Mouse (Mus musculus) embryo, embryonic 11 days (tissue): ENCODE measurements around the gene Csf2rb.
"Not testable (repeated sequence)": the region's sequence is repeated elsewhere in the genome, so short reads cannot be mapped to it uniquely, and the experiment has no call there.

Experiments
- DNase-seq: peaks from one replicate; pipeline ENCODE4 v3.0.0-alpha.2; 2015

Gene Csf2rb

DNA sequence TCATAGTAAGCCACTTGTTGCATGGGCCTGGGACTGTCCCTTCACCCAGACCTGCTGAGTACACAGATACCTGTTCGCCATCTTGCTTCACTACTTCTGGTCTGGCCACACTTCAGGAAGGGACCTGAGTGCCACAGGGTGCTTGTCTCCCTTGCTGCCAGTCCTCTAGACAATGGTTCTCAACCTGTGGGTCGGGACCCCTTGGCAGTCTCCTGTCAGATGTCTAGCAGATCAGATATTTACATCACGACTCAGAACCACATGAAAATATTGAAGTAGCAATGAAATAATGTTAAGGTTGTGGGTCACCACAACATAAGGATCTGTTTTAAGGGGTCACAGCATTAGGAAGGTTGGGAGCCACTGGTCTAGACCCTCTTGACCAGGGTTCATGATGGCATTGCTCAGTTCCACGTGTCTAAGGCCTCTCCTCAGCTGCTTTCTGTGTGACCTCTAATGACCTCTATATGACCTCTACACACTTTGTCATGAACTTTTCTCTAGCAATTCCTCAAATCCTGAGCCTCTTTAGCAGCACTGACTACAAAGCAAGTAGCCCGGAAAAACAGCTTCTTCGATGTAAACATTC, 2.3 kb downstream of the Csf2rb start:
- DNase-seq, result not testable (repeated sequence)

DNA sequence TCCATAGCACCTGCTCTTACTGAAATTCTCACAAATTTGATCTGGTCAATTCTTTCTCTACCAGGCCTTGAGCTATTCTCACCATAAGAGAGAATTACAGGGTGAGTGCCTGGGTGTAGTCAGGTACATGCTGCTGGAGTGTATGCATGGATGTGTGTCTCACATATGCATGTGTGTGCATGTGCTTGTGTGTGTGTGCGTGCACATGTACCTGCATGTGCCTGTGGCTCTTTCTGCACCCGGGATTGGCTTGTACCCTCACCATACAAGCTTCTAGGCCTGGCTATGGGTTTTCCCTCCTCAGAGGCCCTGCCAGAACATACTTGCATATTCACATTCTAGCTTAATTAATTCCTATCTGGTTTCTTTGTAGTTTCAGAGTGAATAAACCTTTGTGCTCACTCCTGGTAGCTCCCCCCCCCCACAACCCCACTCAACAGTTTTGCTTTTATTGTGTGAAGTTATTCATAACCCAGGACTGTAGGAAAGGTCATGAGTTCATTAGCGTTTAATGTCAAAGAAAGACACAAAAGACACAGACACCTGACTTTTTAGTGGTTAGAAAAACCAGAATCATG, 3.1 kb downstream of the Csf2rb start:
- no peak for DNase-seq

DNA sequence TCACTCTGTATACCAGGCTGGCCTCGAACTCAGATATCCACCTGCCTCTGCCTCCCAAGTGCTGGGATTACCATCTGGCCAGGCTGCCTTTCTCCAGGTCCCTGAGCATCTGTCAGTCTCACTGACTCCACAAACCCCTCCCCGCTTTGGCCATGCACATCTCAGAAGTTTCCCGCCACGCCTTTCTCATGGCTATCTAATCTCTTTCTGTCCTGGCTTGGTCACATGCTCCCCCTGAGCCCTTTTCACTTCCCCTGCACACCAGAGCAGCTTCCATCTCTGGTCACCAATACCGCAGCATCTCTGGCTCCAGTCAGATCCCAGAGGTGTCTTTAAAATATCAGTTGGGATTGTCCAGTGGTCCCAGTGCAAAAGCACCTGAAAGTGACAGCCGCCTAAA, 4.4 kb downstream of the Csf2rb start:
- not testable (repeated sequence) for DNase-seq

DNA sequence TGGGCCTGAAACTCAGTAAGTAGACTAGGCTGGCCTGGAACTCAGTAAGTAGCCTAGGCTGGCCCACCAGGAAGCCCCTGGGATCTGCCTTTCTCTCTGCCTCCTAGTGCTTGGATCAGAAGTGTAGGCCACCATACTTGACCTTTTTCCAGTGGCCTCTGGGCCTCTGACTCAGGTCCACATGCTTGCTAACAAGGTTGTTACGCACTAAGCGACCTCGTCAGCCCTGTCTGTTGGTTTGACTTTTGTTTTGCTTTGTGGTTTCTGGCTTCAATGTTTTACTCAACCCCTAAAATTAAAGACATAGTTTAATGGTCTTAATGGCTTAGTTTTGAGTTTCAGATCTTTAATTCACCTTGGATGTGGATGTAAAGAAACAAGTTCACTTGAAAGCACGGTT, 5.2 kb downstream of the Csf2rb start:
- no peak for DNase-seq

DNA sequence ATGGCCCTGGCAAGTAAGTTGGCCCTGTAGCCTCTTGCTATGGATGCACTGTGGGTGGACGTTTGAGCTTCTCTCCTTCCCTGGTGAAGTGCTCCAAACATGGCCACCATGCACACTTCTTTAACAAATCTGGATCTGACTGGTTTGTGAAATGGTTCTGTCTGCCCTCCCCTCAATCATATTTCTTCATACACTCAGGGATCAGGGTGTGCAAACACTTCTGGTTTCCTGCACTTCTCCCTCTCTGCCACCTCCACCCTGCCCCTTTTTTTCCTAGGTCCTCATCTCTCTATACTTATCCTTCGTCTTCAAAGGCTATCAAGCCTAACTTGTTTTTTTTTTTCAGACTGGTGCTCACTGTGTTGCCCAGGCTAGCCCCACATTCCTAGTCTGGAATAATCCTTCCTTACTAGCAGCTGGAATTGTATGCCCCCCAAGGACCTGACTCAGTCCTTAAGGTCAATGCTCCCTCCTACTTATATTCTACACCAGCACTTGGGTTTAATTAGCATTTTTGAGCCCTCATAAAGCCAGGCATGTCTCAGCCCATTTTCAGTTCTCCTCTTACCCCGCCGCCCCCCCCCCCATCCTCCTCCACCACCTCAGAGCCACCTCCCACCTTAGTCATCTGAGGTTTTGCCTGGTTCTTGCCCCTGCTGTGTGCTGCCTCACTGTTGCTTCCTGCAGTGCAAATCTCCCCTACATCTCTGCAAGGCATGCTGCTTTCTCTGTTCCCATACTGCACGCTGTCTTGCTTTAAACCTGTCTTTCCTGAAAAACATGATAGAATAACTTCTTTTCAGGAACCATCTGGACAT, 6.2 kb downstream of the Csf2rb start:
- DNase-seq, result no peak

DNA sequence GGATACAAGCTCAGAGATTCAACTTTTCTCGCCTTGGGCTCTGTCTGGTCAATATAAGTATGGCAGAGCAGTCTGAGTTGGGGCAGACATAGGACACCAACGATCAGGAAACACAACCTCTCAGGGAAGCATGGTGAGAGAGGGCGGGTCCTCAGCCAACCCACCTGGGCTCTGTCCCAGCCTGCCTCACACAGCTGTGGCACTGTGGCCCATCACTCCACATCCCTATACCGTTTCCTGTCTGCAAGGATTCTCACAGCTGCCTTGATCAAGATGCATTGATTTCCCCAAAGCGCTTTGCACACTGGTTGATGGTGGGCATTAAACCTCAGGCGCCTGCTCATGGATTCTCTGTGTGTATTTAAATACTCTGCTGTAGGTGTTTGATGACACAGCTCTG, 7.4 kb downstream of the Csf2rb start:
- no peak for DNase-seq

DNA sequence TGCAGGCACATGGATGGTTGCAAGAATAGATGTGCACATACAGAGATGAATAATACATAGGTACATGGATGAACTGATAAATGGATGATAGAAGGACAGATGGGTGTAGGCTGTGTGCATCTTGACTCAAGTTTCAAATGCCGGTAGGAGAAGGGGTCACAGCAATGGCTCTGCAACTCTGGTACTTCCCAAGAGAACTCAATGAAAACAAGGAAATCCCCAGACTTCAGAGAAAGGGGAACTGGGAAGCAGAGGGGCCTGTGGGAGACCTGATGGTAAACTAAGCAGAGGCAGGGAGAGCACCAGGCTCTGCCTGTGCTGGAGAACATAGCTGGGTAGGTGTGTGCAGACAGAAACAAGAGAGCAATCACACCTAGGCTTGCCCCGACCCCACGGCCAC, 8.8 kb downstream of the Csf2rb start:
- no peak for DNase-seq

DNA sequence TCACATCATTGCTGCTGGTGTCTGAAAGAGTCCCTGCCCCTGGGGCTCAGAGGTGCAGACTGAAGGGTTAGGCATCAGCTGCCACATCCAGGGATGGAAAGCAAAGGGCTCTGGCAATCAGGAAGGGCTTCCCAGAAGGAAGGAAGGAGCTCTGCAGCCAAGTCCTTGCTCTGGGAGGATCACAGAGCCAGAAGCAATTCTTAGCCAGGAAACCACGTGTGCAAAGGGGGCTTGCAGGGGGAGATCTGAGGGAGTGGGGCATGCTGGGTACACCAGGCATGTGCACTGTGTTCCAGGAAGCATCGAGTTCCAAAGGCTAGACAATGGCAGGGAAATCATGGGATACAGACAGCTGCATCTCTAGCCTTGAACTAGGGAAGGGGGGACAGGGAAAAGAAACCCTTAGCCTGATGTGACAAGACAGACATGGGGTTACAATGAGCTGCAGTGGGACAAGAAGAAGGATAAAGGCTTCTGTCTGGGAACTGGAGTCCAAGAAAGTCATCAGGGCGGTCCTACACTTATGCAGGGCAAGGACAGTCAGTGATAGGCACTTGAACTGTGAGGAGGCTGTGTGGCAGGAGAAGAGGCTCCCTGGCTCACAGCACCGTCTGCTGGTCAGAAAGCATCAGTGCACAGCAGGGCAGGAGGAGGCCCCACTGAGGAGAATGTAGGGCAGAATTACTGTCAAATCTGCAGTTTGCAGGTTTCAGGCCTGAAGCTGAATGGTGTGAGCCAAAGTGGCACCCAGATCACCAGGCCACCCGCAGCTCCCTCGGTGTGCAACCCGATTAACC, 14.3 kb downstream of the Csf2rb start:
- peak; percentile 54 for DNase-seq

DNA sequence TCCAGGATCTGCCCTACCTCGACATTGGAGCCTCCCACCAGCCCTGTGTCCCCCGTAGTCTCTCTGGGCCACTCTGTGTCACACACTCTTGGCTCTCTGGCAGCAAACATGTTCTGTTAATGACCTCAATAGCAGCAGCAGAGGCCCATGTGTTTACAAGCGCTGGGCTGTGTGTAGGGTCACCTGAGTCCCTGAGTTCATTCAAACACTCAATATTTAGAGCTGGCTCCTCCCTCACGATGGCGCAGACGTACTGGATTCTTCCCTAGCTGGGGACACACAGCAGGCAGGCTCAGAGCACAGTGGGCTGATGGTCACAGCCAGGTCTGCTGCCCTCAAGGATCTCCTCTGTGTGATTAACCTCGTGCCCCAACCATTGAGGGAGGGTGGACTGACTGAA, 15.4 kb downstream of the Csf2rb start:
- DNase-seq, result not testable (repeated sequence)

DNA sequence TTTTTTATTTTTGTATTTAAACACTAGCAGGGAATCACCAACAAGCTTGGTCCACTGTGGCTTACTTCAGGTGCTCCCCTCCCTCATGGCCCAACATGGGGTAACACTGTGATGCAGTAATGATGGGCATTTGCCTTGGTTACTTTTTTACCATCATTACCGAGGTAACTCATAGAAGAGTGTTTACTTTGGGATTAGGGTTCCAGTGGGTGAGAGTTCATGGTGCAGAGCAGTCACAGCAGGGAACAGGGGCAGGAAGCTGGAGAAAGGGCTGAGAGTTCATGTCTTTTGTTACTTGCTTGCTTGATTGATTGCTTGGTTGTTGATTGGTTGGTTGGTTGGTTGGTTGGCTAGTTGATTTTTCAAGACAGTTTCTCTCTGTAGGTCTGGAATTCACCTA, 18.1 kb downstream of the Csf2rb start:
- no peak for DNase-seq

DNA sequence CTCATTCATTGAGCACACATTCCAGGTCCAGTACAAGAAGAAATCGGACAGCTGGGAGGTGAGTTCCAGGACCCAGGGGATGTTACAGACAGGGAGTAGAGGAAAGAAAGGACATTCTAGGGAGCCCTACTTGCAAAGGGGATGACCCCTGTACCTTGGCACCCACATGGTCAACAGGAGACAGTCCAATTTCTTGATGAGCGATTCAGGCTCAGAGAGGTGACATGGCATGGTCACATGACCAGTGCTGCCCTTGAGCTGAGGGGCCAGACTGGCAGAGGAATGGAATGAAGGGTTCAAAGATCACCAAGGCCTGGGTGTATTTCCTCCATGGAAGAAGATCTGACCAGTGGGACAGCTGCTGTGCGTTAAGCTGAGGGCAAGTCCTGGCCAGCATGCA, 19.0 kb downstream of the Csf2rb start:
- DNase-seq, result no peak

DNA sequence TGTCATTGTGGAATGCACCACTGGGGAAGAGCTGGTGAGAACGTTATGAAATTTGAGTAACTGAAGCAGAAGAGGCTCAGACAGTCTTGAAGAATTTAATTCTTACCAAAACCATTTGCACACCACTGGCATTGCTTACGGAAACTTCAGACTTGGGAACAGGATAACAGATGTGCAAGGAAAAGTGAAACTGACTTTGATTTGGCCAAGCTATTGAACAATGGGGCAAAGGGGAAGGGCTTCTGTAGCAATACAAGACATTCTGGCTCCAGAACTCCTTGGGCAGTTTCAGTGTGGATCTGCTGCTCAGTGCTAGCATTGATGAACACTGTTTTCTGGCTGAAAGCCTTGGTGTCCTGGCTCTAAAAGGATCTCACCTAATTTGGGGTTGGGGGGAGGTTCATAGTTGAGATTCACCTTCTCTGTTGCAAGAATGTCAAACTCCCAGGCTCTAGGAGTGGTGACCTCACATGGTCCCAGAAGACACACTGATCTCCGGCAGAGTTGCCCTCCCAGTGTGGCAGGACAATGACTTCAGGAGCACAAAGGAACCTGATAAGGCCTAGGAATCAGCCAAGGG, 26.1 kb downstream of the Csf2rb start:
- DNase-seq, result no peak

DNA sequence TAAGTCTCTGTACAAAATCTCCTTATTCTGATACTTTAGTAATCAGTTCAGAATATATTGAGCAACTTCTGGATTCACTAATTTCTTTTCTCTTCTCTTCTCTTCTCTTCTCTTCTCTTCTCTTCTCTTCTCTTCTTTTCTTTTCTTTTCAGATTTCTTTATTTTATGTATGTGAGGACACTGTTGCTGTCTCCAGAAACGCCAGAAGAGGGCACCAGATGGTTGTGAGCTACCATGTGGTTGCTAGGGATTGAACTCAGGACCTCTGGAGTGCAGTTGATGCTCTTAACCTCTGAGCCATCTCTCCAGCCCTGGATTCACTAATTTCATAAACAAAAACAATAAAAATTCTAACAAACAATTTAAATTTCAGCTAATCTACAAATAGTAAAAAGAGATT, 29.4 kb downstream of the Csf2rb start:
- DNase-seq, result peak; percentile 56

DNA sequence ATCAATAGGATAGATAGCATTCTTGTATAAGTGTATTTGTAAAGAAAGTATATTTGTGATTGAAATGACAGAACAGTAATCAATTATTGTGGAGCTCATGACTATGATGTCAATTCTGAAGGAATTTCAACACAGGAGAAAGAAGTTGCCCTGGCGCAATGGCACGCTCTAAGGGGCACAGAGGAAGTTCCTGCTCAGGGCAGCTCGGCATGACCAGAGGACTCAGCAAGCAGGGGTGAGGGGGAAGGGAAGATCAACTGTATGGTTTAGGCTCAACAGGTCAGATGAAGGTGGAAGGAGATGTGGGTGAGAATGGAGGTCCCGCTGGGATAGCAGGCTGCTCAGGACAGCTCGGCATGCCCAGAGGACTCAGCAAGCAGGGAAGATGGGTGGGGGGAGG, 30.0 kb downstream of the Csf2rb start:
- DNase-seq, result no peak

DNA sequence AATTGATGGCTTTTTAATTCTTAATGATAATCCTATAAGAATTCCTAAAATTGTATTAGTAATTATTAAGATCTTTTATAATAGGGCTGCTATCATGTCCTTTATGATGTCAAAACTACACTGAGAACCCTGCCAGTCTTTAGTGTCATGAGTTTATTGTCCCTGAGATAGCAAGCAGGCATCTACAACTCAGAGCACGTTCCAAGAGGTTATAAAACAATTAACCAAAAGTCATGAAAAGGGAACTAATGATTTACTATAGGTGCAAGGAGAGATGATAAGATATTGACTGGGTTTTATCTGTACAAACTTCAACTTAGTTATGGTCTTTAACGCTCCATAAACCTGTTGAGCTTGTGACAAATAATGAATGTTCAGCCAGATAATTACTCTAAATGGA, 40.4 kb downstream of the Csf2rb start:
- no peak for DNase-seq

DNA sequence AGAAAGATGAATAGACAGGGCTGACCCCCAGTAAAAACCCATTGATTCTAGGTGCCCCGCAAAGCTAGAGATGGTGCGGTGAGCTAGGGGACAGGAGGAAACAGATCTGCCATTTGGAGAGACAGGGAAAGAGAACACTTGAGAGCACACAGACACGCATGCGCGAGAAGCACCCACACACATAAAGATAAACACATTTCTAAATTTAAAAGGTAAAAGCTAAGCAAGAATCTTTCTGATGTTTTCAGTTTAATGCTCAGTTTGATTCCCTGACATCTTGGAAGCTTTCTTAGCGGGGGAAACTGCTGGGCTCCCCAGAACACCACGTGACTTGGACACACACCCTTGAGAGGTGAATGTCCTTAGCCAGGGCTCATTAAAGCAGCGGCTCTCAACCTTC, 41.3 kb downstream of the Csf2rb start:
- no peak for DNase-seq

DNA sequence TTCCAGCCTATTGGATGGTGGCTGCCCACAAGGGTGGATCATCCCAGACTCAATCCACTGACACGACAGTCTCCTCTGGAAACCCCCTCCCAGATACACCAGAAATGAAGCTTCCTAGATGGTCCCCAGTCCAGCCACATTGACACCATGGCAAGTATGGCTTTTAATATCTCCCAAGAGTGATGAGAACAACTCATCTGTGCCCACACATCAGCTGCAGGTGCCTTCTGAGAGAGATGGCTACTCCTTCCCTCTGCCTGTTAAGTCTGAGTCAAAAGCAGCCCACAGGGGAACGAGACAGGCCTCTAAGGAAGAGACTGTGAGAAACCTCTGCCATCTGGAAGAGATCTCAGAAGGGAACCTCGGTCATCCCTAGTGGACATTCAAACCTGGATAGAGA, 42.3 kb downstream of the Csf2rb start:
- DNase-seq, result no peak

DNA sequence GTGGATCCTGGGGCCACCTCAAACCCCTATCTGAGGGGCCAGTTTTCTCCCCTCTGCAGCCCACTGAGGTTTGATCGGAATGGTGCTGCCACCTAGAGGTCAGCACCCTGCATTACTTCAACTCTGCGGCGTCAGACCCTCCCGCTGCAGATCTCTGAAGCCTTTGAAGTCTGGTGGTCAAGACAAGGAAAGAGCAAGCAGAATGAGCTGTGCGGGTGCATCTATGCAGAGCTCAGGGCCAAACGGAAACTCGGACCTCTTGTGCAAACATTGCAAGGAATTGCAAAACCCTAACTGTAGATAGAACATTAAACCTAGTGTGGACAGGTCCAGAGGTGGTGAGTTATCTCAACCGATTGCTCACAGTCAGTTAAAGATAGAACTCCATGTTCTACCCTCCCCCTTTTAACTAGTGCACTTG, 43.4 kb downstream of the Csf2rb start:
- peak; percentile 63 for DNase-seq

DNA sequence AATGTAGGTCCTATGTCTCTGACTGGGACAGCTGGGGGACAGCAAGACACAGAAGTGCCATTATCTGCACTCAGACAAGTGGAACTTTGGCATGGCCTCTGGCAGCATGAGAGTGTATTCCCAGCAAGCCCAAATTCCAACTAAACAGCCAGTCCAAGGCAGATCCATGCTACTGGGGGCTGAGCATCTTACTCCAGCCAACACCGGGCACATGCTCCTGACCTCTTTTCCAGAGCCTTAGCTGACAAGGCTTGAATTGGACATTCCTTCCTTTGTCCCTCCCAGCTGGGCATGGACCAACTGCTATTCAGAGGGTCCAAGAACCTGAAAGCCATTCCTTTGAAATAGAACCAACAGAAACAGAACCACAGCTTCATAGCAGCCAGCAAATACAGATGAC, 44.1 kb downstream of the Csf2rb start:
- DNase-seq, result no peak

DNA sequence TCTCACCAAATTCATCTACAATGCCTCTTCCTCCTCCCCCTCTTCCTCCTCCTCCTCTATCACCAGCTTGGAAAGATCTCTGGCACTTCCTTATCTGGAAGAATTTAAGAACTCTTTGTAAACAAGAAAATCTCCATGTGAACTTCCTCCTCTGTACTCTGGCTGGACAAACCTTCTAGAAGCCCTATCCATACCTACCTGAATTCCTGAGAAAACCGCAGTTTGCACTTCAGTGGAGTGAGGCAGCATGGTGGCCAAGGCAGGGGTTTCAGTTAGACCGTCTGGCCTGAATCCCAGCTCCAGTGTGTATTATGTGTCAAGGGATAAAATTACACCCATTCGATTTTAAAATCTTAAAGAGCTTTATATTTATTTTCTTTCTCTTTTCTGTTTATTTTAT, 47.2 kb downstream of the Csf2rb start:
- DNase-seq, result no peak

DNA sequence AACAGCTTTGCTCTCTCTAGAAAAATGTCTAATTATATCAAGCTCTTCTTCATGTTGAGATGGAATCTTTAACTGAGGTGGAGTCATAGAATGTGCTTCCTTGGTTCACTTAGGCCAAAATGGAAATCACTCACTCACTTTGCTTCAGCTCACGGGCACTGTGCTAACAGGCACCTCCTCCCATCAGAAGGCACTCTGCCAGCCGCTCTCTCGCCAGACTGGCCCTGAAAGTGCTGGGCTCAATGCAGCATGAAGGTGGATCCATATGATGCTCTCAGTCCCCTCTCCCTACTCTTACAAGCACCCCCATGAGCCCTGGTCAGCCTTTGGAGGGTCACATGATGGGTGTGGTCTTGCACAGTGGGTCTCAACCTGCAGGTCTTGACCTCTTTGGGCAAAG, 48.7 kb downstream of the Csf2rb start:
- DNase-seq, result no peak

DNA sequence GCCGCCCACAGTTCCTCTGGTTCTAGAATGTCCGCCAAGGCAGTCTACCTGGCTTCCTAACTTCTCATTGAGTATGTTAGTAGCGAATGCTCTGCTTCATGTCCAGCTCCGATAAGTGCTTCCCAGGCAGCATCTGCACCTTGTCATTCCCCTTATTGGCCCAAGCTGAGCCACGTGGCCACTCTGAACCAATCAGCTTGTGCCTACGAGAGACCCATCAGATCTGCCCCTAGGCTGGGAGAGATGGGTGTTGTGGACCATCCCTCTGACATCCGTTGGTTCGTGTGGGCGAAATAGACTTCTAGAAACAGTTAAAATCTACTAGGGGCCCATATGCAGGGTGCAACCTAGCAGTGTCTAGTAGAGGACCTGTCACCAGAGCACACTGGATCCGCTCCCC, 52.3 kb downstream of the Csf2rb start:
- DNase-seq, result no peak

DNA sequence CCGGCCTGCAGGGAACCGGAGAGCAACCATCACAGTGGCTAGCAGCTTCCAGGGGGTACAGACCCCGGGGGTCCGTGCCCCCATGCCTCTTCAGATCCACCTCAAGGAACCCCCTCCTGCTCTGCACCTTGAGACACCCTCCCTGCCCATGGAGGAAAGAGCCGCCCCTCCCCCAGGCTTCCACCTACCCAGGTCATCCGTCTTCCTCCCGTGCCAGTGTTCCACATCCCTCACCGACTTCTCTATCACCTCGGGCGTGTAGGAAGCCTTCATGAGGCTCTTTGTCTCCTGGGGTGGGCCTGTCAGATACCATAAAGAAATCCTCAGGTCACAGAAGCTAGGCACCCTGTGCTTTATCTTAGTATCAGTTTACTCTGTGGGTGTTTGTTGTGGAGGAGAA, 53.0 kb downstream of the Csf2rb start:
- DNase-seq, result no peak
